Mouse (Mus musculus) brain, embryonic 14.5 days (tissue): ENCODE data around the gene Gm20721. TPM values are rescaled to one million over a fixed set of nuclear protein-coding genes. Genes with fewer than 3 reads are reported as not detected.
"Not testable (repeated sequence)": the region's sequence is repeated elsewhere in the genome, so short reads cannot be mapped to it uniquely, and the experiment has no call there.

Source experiments
- DNase-seq: peaks from one replicate; pipeline ENCODE4 v3.0.0-alpha.2; 2011; ENCODE audit warnings: low read depth
- CTCF ChIP-seq: fragments of 200-500 bp; IDR thresholded peaks from 2 replicates; pipeline ENCODE4 v1.5.1; 2012; ENCODE audit warnings: inconsistent platforms, mild to moderate bottlenecking, moderate library complexity, borderline replicate concordance; ENCODE audit not compliant: insufficient read depth, insufficient read length; ENCODE audit errors: extremely low read depth
- POLR2A ChIP-seq: fragments of 200-500 bp; IDR thresholded peaks from 2 replicates; pipeline ENCODE4 v1.6.1; 2012; ENCODE audit warnings: mild to moderate bottlenecking, inconsistent platforms, borderline replicate concordance; ENCODE audit not compliant: poor library complexity, insufficient read depth, insufficient read length, severe bottlenecking; ENCODE audit errors: extremely low read depth
- polyA plus RNA-seq: library from polyadenylated mRNA; depleted of rRNA; stranded (reverse); fragments of >200 nt; gene quantifications from 2 replicates; pipeline ENCODE4 v1.2.3, GENCODE M21; 2012; rRNA removed

Gene Gm20721
- polyA plus RNA-seq: 0.53 and 0.71 TPM in 2 replicates

DNA sequence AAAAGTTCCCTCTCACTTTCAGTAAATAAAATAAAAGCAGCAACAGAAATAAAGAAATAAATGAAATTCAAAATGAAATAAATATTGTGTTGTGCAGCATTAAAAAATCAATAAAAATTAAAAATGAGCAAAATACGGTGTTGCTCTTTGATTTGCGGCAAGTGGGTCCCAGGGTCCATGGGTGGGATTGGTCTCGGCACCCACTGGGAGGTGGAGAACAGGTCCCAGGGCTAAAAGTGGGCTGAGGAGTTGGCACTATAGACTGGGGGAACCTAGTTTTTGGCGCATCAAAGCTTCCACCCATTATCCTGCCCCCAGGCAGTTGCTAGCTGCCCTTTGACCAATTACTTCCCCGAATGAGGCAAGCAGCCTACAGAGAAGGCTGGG is at the start of gene Gm20721:
Gene Gm20721, minus strand, starts transcription at position 101 of the 387 bp plus-strand sequence.
- no peak for TF ChIP-seq CTCF
- no peak for TF ChIP-seq POLR2A
- no peak for DNase-seq

DNA sequence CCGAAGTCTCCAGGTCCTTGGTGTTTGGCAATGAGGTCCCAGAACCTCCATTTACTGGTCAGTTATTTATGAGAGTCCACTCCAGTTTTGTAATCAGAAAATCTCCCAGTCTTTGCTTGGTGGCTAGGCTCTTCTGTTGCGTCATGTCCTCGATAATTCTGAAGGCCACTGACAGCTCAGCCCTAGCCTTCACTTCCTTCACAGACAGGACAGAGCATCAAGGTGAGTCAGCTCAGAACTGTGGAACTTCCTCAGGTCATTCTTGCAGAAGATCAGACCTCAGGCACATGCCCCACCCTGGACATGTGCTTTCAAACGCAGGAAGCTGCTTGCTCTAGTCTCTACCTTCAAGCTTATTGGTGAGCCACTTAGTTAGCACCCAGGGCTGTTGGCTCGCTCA is 46.9 kb upstream of the Gm20721 start:
- DNase-seq: no peak
- TF ChIP-seq POLR2A: no peak
- no peak for TF ChIP-seq CTCF

DNA sequence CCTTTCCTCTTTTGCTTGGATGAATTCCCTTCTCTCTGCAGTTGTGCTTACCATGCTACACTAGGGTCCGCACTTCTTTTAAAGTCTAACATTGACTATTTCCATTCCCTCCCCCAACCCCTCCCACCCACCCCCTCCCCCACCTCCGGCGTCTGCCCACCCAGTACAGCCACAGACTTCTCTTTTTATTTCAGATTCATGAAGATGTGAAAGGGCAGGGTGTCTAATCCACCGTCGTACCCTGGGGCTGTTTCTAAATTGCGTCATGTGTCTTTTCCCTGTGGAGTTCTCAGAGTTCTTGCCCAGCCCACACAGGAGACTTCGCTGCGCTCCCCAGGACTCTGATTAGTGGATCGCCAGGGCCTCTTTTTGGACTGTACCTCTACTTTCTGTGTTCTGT is 46.0 kb upstream of the Gm20721 start:
- TF ChIP-seq POLR2A (no peak), CTCF (no peak)
- no peak for DNase-seq

DNA sequence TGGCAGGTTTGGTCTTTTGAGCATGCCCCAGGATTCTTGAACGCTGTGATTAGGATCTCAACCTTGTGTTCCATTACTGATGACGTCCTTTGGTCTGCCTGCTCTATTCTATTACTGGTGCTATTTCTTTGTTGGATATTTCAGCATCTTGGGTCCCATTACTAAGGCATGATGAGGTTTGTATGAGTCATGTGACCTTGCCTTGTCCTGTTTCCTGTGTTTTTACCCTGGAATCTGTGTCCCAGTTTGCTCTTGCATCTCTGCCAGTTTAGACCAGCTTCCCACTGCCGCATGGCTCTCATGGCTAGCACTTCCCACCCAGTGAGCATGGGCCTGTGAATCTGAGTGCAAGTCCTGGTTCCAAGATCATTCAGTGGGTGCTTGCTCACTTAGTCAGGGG is 45.4 kb upstream of the Gm20721 start:
- no peak for DNase-seq
- TF ChIP-seq CTCF (no peak), POLR2A (no peak)

DNA sequence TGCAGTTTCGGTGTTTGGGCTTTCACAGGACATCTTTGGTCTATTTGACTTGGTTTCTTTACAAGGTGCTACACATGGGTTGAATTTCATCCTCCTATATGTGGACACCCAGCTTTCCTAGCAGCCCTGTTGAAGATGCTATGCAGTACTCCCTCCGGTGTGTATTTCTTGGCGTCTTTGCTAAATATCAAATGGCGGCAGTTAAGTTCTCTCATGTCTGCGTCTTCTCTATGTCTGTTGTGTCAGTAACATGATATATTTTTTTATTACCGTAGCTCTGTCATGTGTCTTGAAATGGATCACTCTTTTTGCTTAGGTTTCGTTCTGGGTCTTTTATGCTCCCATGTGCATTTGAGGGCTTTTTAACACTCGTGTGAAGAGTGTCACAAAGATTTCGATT is 34.5 kb upstream of the Gm20721 start:
- TF ChIP-seq POLR2A: no peak
- TF ChIP-seq CTCF: no peak
- DNase-seq: no peak

DNA sequence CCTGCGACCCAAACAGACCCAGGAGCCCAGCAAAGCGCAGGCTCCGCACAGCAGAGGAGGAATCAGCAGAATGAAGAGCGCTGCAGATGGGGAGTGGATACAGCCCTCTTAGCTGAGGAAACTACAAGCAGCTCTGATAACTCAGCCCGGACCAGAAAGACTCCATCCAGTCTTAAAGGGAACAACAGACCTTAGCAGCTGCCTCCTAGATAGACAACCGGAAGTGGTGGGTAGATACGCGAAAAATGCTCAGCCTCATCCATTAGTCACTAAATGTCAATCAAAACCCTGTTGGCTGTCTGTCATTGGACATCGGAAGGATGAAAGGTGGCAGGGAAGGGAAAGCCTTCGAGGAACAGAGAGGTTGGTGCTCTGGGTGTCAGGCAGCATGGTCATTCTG is 20.1 kb upstream of the Gm20721 start:
- TF ChIP-seq CTCF (no peak), POLR2A (no peak)
- DNase-seq: no peak

DNA sequence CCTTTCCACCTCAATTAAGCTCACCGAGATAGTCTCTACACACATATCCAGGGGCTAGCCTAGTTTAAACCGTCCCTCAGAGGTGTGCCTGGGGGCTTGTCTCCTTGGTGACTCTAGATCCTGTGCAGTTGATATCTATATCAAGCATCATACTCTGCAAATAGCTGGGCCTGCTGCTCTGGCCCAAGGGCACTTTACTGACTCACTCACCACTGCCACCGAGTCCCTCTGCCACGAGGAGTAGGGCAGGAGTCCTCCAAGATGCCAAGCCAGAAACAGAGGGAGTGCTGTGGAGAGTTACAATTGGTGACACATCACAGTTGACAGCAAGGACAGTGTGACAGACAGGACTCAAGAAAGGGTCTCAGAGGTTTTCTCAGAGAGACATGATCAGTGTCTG is 13.1 kb upstream of the Gm20721 start:
- TF ChIP-seq POLR2A (no peak), CTCF (no peak)
- no peak for DNase-seq

DNA sequence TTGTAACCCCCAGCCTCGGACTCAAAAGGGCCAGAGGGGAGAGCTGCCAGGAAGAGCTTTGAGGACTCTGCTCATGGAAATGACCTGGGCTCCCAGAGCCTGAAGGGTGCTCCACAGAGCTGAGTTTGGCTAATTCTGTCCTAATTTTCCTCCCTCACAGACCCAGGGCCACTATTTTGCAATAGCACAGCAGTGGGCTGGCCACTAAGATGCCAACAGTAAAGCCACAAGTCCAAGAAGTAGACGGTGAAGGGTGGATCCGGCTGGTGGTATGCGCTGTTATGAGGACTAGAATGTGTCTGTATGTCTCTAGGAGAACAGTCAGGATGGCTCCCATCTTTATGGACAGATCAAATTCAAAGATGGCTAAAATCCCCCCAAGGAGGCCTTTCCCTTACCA is 12.0 kb upstream of the Gm20721 start:
- TF ChIP-seq CTCF (no peak), POLR2A (no peak)
- no peak for DNase-seq

DNA sequence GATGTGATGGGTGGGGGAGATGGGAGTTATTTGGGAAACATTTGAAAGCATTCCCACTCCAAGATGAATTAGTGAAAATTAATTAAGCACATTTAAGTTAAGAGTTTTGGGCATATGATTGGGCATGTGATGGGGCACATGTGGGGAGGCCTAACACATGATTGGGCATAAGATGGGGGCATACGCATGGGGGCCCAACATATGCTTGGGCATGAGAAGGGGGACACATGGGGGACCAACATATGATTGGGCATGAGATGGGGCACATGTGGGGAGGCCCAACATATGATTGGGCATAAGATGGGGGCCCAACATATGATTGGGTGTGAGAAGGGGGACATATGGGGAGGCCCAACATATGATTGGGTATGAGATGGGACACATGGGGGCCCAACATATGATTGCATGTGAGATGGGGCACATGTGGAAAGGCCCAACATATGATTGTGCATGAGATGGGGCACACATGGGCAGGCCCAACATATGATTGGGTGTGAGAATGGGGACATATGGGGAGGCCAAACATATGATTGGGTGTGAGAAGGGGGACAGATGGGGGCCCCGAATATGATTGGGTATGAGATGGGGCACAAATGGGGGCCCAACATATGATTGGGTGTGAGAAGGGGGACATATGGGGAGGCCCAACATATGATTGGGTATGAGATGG is 622 bp upstream of the Gm20721 start:
- not testable (repeated sequence) for DNase-seq

DNA sequence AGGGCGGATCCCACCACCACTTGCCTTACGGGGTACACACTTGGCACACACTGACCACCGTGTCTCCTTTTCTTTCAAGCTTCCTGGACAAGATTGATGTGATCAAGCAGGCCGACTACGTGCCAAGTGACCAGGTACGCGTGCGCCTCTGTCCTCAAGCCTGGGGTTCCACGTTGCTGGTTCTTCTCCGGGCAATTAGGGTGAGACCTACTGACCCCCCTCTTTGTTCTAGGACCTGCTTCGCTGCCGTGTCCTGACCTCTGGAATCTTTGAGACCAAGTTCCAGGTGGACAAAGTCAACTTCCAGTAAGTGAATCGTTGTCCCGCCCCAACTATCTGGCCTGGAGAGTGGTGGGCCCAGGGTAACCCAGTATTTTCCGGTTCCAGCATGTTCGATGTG is 1.5 kb downstream of the Gm20721 start:
- no peak for DNase-seq
- TF ChIP-seq POLR2A: no peak
- TF ChIP-seq CTCF: no peak

DNA sequence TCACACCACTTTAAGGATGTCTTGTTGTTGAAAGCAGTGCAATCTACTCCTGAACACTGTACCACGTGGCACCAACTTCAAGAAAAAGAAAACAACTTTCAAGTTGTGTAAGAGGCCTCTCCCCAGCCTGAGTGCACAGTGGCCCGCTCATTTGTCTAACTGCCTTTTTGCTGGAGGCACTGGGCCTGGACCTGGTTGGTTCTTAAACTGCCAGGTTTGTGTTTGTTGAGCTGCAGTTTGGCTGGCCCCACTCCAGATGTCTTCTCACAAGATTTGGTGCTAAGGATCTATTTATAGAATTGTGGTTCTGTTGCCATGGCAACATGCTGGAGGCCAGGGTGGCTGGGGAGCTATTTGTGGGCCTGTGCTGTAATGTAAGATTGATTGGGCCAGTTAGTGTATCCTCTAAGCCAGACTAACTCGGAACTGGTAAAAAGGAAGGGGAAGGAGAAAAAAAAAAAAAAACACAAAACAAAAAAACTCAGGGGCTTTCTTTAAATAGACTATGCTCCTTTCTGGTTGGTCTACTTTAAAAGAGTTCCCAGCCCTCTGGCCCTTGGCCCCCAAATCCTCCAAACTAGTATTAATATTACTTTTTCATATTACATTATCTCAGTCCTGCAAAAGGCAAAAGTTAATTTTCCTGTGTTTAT is 2.4 kb downstream of the Gm20721 start:
- TF ChIP-seq CTCF (no peak), POLR2A (no peak)
- DNase-seq: peak; percentile 96

DNA sequence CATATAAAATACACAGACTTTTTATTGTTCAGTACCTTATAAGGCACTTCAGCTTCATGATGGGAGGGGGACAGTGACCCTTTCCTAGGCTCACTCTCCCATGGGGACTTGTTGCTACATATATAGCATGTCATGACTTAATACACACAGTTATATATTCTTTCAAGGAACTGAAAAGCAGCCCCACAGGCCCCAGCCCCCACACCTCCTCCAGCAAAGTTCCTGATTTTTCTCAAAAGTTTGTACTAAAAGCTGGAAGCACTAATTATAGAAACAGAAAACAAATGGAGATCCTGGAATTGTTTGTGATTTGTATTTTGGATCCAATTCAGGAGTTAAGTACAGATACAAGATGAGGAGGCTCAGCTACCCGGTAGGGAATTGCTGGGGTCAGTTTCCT is 2.9 kb downstream of the Gm20721 start:
- DNase-seq: no peak
- TF ChIP-seq CTCF (no peak), POLR2A (no peak)
